Mouse (Mus musculus): ENCODE measurements around the gene Pdlim7.
A peak's percentile ranks its signal among the peaks of the same experiment; 100 is the strongest.

The Pdlim7 gene

GRCm38 (mm10) chr13:55519606-55520005 lies 6.1 kb upstream of the Pdlim7 start:
- no peak for DNase-seq (ENCODE audit: low read depth, low spot score)

GRCm38 (mm10) chr13:55516955-55517354 lies 3.5 kb upstream of the Pdlim7 start:
- DNase-seq (ENCODE audit: low read depth, low spot score) = peak; percentile 89

- DNase-seq (ENCODE audit: low read depth, low spot score) = no peak
Observed at GRCm38 (mm10) chr13:55513828-55514227, 352 bp upstream of the Pdlim7 start.

- DNase-seq (ENCODE audit: low read depth, low spot score) = peak; percentile 78
Observed at GRCm38 (mm10) chr13:55512379-55513031, 971 bp downstream of the Pdlim7 start.

GRCm38 (mm10) chr13:55511492-55511861 lies 2.0 kb downstream of the Pdlim7 start:
- DNase-seq (ENCODE audit: low read depth, low spot score) = peak; percentile 39

GRCm38 (mm10) chr13:55510668-55511491 lies 2.6 kb downstream of the Pdlim7 start:
- peak; percentile 73 for DNase-seq (ENCODE audit: low read depth, low spot score)

- no peak for DNase-seq (ENCODE audit: low read depth, low spot score)
Observed at GRCm38 (mm10) chr13:55510332-55510667, 3.2 kb downstream of the Pdlim7 start.

GRCm38 (mm10) chr13:55508531-55508930 lies 4.9 kb downstream of the Pdlim7 start:
- DNase-seq (ENCODE audit: low read depth, low spot score) = no peak

- DNase-seq (ENCODE audit: low read depth, low spot score) = no peak
Observed at GRCm38 (mm10) chr13:55507877-55508276, 5.6 kb downstream of the Pdlim7 start.

- no peak for DNase-seq (ENCODE audit: low read depth, low spot score)
Observed at GRCm38 (mm10) chr13:55506697-55507096, 6.8 kb downstream of the Pdlim7 start.

GRCm38 (mm10) chr13:55505810-55506209 lies 7.7 kb downstream of the Pdlim7 start:
- no peak for DNase-seq (ENCODE audit: low read depth, low spot score)

GRCm38 (mm10) chr13:55504390-55504789 lies 9.1 kb downstream of the Pdlim7 start:
- DNase-seq (ENCODE audit: low read depth, low spot score) = no peak

- no peak for DNase-seq (ENCODE audit: low read depth, low spot score)
Observed at GRCm38 (mm10) chr13:55502405-55502804, 11.1 kb downstream of the Pdlim7 start.

GRCm38 (mm10) chr13:55500575-55500974 lies 12.9 kb downstream of the Pdlim7 start:
- no peak for DNase-seq (ENCODE audit: low read depth, low spot score)

GRCm38 (mm10) chr13:55498906-55499305 lies 14.6 kb downstream of the Pdlim7 start:
- no peak for DNase-seq (ENCODE audit: low read depth, low spot score)

- no peak for DNase-seq (ENCODE audit: low read depth, low spot score)
Observed at GRCm38 (mm10) chr13:55496661-55497060, 16.8 kb downstream of the Pdlim7 start.

- no peak for DNase-seq (ENCODE audit: low read depth, low spot score)
Observed at GRCm38 (mm10) chr13:55495702-55496101, 17.8 kb downstream of the Pdlim7 start.

- no peak for DNase-seq (ENCODE audit: low read depth, low spot score)
Observed at GRCm38 (mm10) chr13:55494883-55495621, 18.4 kb downstream of the Pdlim7 start.

- no peak for DNase-seq (ENCODE audit: low read depth, low spot score)
Observed at GRCm38 (mm10) chr13:55494257-55494656, 19.2 kb downstream of the Pdlim7 start.

- DNase-seq (ENCODE audit: low read depth, low spot score) = no peak
Observed at GRCm38 (mm10) chr13:55487578-55488498, 25.6 kb downstream of the Pdlim7 start, which contains the start of gene Dbn1. Gene Dbn1, minus strand, starts transcription at chr13:55488111.

- DNase-seq (ENCODE audit: low read depth, low spot score) = no peak
Observed at GRCm38 (mm10) chr13:55486916-55487577, 26.4 kb downstream of the Pdlim7 start.
